Mouse (Mus musculus) fat pad, adult 2 months (tissue): ENCODE results near the gene Idh2.
A peak's percentile ranks its signal among the peaks of the same experiment; 100 is the strongest.
"Not testable (repeated sequence)": the region's sequence is repeated elsewhere in the genome, so short reads cannot be mapped to it uniquely, and the experiment has no call there.

Source experiments
- DNase-seq: peaks from one replicate; pipeline ENCODE4 v3.0.0-alpha.2; 2011; ENCODE audit warnings: low read depth, low spot score; ENCODE audit errors: extremely low read depth

The Idh2 gene

GRCm38 (mm10) chr7:80115224-80115590 lies at the start of gene Idh2:
Idh2 (minus strand) TSS chr7:80115392.
- DNase-seq = no peak

DNA sequence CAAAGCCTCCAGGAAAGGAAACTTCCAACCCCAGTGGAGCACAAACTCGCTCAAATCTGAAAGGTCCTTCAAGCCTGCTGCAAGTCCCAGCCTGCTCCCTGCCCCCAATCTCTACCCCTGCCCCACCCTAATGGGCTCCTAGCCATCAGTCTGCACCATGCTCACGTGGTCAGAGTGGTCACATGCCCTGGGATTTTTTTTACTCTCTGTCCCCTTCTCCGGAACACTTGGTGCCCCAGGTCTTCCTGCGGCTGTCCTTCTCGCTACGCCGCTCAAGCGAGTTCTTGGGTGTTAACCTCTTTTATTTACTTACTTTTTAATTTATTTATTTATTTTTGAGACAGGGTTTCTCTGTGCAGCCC lies 45.7 kb upstream of the Idh2 start:
- peak; percentile 82 for DNase-seq

GRCm38 (mm10) chr7:80160293-80160944 lies 45.2 kb upstream of the Idh2 start:
- DNase-seq = peak; percentile 85

- no peak for DNase-seq
Observed at GRCm38 (mm10) chr7:80158496-80159268, 43.5 kb upstream of the Idh2 start.

GRCm38 (mm10) chr7:80156711-80157227 lies 41.6 kb upstream of the Idh2 start:
- no peak for DNase-seq

DNA sequence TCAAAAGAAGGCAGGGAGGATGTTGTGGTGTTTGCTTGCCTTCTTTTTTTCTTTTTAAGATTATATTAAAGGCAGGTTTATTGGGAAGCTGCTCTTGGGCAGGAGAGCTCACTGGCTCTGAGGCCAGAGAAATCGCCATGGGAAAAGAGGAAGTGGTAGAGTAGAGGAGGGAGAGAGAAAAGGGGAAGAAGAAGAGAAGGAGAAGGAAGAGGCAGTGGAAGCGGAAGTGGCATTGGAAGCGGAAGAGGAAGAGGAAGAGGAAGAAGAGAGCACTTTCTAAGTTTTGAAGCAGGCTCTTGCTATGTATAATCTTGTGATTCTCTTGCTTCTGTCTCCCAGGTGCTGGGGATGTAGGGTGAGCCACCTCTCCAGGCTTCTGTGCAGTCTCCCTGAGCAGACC lies 39.5 kb upstream of the Idh2 start:
- no peak for DNase-seq

DNA sequence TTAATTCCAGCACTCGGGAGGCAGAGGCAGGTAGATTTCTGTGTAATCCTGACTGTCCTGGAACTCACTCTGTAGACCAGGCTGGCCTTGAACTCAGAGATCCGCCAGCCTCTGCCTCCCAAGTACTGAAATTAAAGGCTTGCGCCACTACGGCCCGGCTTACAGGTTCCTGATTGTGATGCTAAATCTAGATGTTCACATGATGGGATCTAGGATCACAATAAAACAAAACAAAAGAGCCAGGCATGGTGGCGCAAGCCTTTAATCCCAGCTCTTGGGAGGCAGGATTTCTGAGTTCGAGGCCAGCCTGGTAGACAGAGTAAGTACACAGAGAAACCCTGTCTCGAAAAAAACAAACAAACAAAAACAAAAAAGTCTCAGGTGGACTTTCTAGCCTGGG lies 37.6 kb upstream of the Idh2 start:
- no peak for DNase-seq

GRCm38 (mm10) chr7:80152152-80152551 lies 37.0 kb upstream of the Idh2 start:
- no peak for DNase-seq

- DNase-seq = no peak
Observed at GRCm38 (mm10) chr7:80149356-80149755, 34.2 kb upstream of the Idh2 start.

DNA sequence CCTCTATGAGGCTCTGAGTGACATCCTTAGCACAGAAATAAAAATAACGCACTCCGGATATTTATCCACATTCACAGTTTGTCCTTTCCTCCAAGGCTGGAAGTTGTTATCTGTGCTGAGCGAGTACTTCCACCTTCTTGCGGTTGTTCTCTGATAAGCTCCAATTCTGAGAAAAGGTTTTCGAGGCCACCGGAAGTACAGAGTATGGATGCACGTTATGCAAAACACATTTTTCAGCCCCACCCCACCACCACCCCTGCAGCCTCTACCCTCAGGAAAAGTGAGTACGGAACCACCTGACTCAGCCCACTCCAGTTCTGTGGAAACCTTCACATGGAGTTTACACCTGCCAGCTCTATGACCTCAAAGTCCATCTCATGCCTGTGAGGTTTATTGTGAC lies 30.9 kb upstream of the Idh2 start:
- DNase-seq = no peak

DNA sequence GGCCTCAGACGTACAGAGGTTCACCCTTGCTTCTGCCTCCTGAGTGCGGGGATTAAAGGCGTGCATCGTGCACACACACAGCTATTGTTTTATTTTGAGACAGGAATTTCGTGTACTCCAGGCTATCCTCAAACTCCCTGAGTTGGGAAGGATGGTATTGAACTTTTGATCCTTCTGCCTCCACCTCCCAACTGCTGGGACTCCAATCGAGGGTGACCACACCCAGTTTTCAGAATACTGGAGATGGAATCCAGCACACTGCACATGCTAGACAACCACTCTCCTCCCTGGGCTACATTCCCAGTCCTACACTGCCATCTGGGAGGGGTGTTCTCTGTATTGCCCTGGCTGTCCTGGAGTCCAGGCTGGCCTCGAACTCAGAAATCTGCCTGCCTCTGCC lies 29.5 kb upstream of the Idh2 start:
- DNase-seq = no peak

- no peak for DNase-seq
Observed at GRCm38 (mm10) chr7:80143331-80144273, 28.4 kb upstream of the Idh2 start.

DNA sequence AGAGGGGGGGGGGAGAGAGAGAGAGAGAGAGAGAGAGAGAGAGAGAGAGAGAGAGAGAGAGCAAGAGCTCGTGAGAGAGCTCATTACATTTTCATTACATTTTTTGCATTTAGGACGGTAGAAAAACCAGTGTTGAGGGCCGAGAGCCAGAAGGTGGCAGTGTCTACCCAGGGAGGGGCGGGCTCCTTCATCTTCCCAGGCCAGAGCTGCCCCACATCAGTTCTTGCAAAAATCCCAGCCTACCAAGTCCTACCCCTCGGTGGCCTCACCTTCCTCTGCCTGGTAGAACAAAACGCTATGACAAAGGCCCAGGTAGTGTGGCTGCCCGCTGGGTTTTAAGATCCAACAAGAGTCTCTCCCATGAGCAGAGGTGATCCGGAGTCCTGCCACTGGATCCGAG lies 25.6 kb upstream of the Idh2 start:
- DNase-seq = no peak

DNA sequence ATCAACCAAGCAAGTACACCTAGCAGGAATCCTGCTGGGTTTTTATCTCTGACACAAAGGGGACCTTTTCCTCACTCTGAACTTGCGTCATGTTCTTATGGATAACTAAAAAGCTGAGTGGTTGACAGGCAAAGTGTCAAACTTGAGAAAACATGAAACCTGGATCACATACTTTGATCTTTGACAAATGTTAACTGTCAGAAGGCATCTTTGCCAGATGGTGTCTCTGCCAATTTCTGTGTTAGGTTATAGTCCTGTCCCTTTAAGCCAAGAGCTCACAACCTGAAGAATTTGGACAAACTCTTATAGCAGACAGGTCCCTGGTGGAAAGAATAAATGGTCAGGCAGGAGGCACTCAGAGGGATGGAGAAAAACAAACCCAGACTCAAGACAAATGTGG lies 23.2 kb upstream of the Idh2 start:
- DNase-seq = no peak

DNA sequence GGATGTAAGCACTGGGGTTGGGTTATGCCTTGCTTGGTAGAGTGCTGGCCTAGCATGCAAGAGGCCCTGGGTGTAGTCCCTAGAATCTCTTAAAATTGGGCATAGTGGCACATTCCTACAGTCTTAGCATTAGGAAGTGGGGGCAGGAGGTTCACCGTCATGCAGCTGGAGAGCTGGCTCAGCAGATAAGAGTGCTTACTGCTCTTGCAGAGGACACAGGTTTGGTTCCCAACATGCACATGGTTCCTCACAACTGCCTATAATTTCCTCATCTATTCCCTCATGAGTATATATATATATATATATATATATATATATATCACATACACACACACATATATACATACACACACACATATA lies 20.0 kb upstream of the Idh2 start:
- no peak for DNase-seq

DNA sequence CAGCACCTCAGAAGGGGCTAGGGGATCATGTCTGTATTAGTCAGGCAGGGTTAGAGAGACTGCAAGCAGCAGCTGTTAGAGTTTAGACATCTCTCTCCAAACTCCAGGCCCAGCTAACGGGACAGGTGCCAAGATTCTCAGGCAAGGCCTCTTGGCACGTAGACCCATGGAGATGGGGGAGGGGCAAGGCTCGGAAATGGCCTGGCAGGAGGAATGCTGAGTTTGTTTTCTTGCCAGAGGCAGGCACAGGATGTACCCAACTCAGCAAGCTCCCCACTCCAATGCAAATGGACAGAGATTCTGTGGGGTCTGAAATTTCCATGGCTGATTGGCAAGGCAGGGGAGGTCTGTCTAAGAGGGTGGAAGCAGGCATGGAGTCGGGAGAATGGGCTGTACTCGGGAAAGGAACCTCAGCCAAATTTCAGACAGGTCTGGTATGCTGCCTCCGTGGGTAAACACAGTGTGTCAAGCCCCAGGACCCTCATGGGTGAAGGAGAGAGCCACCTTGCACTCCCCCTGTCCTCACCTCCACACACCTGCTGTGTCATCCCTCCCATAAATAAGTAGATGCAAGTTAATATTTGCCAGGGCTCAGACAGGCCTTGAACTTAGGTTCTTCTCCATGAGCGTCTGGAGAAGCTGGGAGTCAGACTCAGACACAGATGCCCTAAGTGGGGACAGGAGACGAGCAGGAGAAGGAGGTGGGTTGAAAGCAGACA lies 19.4 kb upstream of the Idh2 start:
- DNase-seq = no peak

DNA sequence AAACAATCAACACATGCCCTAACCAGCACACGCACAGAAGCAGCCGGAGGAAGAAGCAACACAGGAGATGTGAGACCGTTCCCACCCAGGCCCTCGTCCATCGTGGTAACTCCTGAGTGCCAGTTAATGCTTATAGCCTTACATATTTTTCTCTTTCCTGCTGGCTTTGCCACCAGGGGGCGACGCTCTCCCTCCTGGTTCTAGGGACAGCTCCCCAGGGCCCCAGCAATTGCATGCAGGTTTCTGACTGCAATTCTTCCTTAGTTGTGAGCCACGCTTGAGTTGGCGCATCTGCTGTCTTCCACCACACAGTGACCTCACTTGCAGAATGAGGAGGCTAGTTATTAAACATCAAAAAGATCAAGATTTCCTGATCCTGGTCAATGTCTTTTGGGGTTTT lies 17.3 kb upstream of the Idh2 start:
- DNase-seq = no peak

GRCm38 (mm10) chr7:80131315-80131714 lies 16.1 kb upstream of the Idh2 start:
- DNase-seq = not testable (repeated sequence)

- DNase-seq = no peak
Observed at GRCm38 (mm10) chr7:80130344-80131055, 15.3 kb upstream of the Idh2 start.

DNA sequence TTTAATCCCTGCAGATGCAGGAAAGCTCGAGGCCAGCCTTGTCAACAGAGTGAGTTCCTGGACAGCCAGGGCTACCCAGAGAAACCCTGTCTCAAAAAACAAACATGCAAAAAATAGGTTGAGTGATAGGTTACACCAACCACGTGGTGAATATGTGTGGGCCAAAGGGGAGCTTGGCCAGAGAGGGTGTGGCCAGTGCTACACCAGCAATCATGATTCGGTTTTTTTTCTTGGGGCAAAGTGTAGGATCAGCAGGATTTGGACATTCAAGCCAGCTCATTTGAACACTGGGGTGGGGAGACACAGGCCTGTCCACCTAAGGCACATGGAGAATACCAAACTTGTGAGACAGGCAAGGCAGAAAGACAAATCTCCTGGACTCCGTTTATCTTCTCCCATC lies 14.1 kb upstream of the Idh2 start:
- DNase-seq = no peak
